Mouse (Mus musculus): ENCODE measurements around the gene Zfp36.

GRCm38 (mm10) chr7:28378066-28378690 lies 1.9 kb downstream of the Zfp36 start:
- TF ChIP-seq EP300 (IDR thresholded peaks at IDR 0.05; ENCODE audit: insufficient read depth, low read depth, low read length) (0 out of 2 replicates have a peak, but pooled peaks have one; percentile 2), CTCF (IDR thresholded peaks at IDR 0.05) (no peak)
